In genomic region chr2:157190651-157191050, GRCm38 (mm10) we compare ENCODE assay signal across 11 mouse cellular contexts.
"Had no signal": no experiment of that assay in that cellular context is flagged by ENCODE, and none has a peak within 500 bp of the region (broad histone marks: within the 10 kb centered on the region; RNA-seq: fewer than 3 reads in every experiment).

No protein-coding gene starts in this region.

- DNase-seq: kidney, postnatal 10 days; kidney, postnatal 4 days; lung, adult 2 months; lung, postnatal 36 days; right cerebral cortex, adult 18-20 months; right cerebral cortex, postnatal 25 days; spleen, adult 18-20 months; thymus, adult 2 months; thymus, postnatal 25 days had no signal

- ATAC-seq: lung, postnatal 0 days; midbrain, embryonic 13.5 days had no signal
